Mouse (Mus musculus): Measurements from ENCODE around the gene Anxa11. TPM values are rescaled to one million over a fixed set of nuclear protein-coding genes. Genes with fewer than 3 reads are reported as not detected.
"Not testable (repeated sequence)": the region's sequence is repeated elsewhere in the genome, so short reads cannot be mapped to it uniquely, and the experiment has no call there.

Gene Anxa11
- total RNA-seq, 2 experiments from 2014 or later: 90.7 to 93.7 TPM

GRCm38 (mm10) chr14:25865251-25865650, 23.3 kb downstream of the Anxa11 start:
- no peak for DNase-seq
- intact Hi-C loops (cut with DNase I): no loop called here

GRCm38 (mm10) chr14:25866384-25866783, 24.4 kb downstream of the Anxa11 start:
- intact Hi-C loops (cut with DNase I): no loop called here
- no peak for DNase-seq

GRCm38 (mm10) chr14:25866832-25867231, 24.9 kb downstream of the Anxa11 start:
- intact Hi-C loops (cut with DNase I): no loop called here
- DNase-seq: peak in 1 of 2 experiments; percentile 51

- intact Hi-C loops (cut with DNase I): no loop called here
- no peak for DNase-seq
These were observed 25.9 kb downstream of the Anxa11 start for GRCm38 (mm10) chr14:25867834-25868233.

- intact Hi-C loops (cut with DNase I): no loop called here
These were observed 26.8 kb downstream of the Anxa11 start for GRCm38 (mm10) chr14:25868706-25869105.

GRCm38 (mm10) chr14:25869135-25869878, 27.4 kb downstream of the Anxa11 start:
- intact Hi-C loops (cut with DNase I): no loop called here
- no peak for DNase-seq

More at GRCm38 (mm10) chr14:25868706-25869105, 26.8 kb downstream of the Anxa11 start:
- no peak for DNase-seq

- intact Hi-C loops (cut with DNase I): loop anchor here (10.0 kb wide), 1 partner anchor 58 kb away; no protein-coding TSS in a partner anchor
- DNase-seq: no peak
These were observed 30.8 kb downstream of the Anxa11 start for GRCm38 (mm10) chr14:25872461-25873415.

- intact Hi-C loops (cut with DNase I): loop anchor here (10.0 kb wide), 1 partner anchor 62 kb away; no protein-coding TSS in a partner anchor
- not testable (repeated sequence) for DNase-seq
These were observed 34.7 kb downstream of the Anxa11 start for GRCm38 (mm10) chr14:25876640-25877039.

GRCm38 (mm10) chr14:25881769-25882168, 39.8 kb downstream of the Anxa11 start:
- intact Hi-C loops (cut with DNase I); DNase-seq: not testable (repeated sequence)

- intact Hi-C loops (cut with DNase I); DNase-seq: not testable (repeated sequence)
These were observed 43.9 kb downstream of the Anxa11 start for GRCm38 (mm10) chr14:25885886-25886285.

- DNase-seq; intact Hi-C loops (cut with DNase I): not testable (repeated sequence)
These were observed 52.6 kb downstream of the Anxa11 start for GRCm38 (mm10) chr14:25894566-25894965.

- DNase-seq; intact Hi-C loops (cut with DNase I): not testable (repeated sequence)
These were observed 53.7 kb downstream of the Anxa11 start for GRCm38 (mm10) chr14:25895686-25896085.

GRCm38 (mm10) chr14:25903000-25903399, 61.0 kb downstream of the Anxa11 start, which contains the start of gene Plac9a:
Plac9a (minus strand) TSS chr14:25903100.
- DNase-seq; intact Hi-C loops (cut with DNase I): not testable (repeated sequence)

- intact Hi-C loops (cut with DNase I); DNase-seq: not testable (repeated sequence)
These were observed 63.3 kb downstream of the Anxa11 start for GRCm38 (mm10) chr14:25905243-25905642.

- intact Hi-C loops (cut with DNase I); DNase-seq: not testable (repeated sequence)
These were observed 65.3 kb downstream of the Anxa11 start for GRCm38 (mm10) chr14:25907272-25907671.

- DNase-seq; intact Hi-C loops (cut with DNase I): not testable (repeated sequence)
These were observed 67.0 kb downstream of the Anxa11 start for GRCm38 (mm10) chr14:25908976-25909375.

GRCm38 (mm10) chr14:25918427-25919170, 76.6 kb downstream of the Anxa11 start:
- DNase-seq; intact Hi-C loops (cut with DNase I): not testable (repeated sequence)

GRCm38 (mm10) chr14:25926814-25927561, 85.0 kb downstream of the Anxa11 start:
- intact Hi-C loops (cut with DNase I); DNase-seq: not testable (repeated sequence)

GRCm38 (mm10) chr14:25927562-25927881, 85.6 kb downstream of the Anxa11 start, which contains the start of gene Tmem254a:
Tmem254a (minus strand) TSS chr14:25927672.
- intact Hi-C loops (cut with DNase I); DNase-seq: not testable (repeated sequence)

Data from gastrocnemius, postnatal 36 days (tissue).